Mouse (Mus musculus) embryonic facial prominence, embryonic 11.5 days (tissue): ENCODE data around the gene Gbf1. TPM values are rescaled to one million over a fixed set of nuclear protein-coding genes. Genes with fewer than 3 reads are reported as not detected.

Experiments used
- ATAC-seq: fragments of 200-750 bp; cut with Nextera tagmentation; replicated peaks from 2 replicates; pipeline ENCODE4 v1.8.0; 2017; ENCODE audit warnings: low read depth; ENCODE audit not compliant: insufficient number of reproducible peaks, low FRiP score, low TSS enrichment
- DNase-seq: peaks from one replicate; pipeline ENCODE4 v3.0.0-alpha.2; 2015; ENCODE audit warnings: low spot score
- H3K27ac ChIP-seq: fragments of 300-500 bp; sonication (generic); replicated peaks from 2 replicates; pipeline ENCODE4 v1.5.1; 2014; ENCODE audit warnings: mild to moderate bottlenecking, low read depth, low read length, control low read depth
- H3K27me3 ChIP-seq: fragments of 300-500 bp; sonication (generic); 2 replicates; pipeline ENCODE4 v1.6.1; 2014; ENCODE audit warnings: mild to moderate bottlenecking, low read length, moderate library complexity, mixed read lengths; ENCODE audit not compliant: control insufficient read depth, insufficient read depth
- H3K36me3 ChIP-seq: fragments of 300-500 bp; sonication (generic); replicated peaks from 2 replicates; pipeline ENCODE4 v1.6.1; 2014; ENCODE audit warnings: low read depth, mild to moderate bottlenecking, low read length, moderate library complexity, mixed read lengths; ENCODE audit not compliant: control insufficient read depth, insufficient read depth
- H3K4me1 ChIP-seq: fragments of 300-500 bp; sonication (generic); 2 replicates; pipeline ENCODE4 v1.6.1; 2014; ENCODE audit warnings: low read length, mixed read lengths; ENCODE audit not compliant: control insufficient read depth, insufficient read depth
- H3K4me2 ChIP-seq: fragments of 300-500 bp; sonication (generic); 2 replicates; pipeline ENCODE4 v1.6.1; 2014; ENCODE audit warnings: low read depth, mild to moderate bottlenecking, control low read depth, low read length, moderate library complexity
- H3K4me3 ChIP-seq: fragments of 300-500 bp; sonication (generic); 2 replicates; pipeline ENCODE4 v1.5.1; 2014; ENCODE audit warnings: low read depth, low read length, control low read depth
- H3K9ac ChIP-seq: fragments of 300-500 bp; sonication (generic); replicated peaks from 2 replicates; pipeline ENCODE4 v1.6.1; 2014; ENCODE audit warnings: mild to moderate bottlenecking, control low read depth, low read length
- H3K9me3 ChIP-seq: fragments of 300-500 bp; sonication (generic); replicated peaks from 2 replicates; pipeline ENCODE4 v1.6.1; 2016; ENCODE audit warnings: mild to moderate bottlenecking, low read length, inconsistent platforms, mixed read lengths; ENCODE audit not compliant: control insufficient read depth
- WGBS: fragments of 180-500 bp; shearing (Covaris S2); extraction: QIAGEN DNeasy Blood & Tissue Kit; methylation state at CpG from one replicate; pipeline ENCODE4 v1.1.7; 2014; 5-methylcytosine and 5-hydroxymethylcytosine counted together
- polyA plus RNA-seq: library from polyadenylated mRNA; unstranded; fragments of >200 nt; fragmentation: Nextera tagmentation; extraction: Ambion mirVana; gene quantifications from 2 replicates; pipeline ENCODE4 v1.2.1, GENCODE M21; 2014

Gbf1 gene
- polyA plus RNA-seq, 1 experiment from 2014 or later = 33.4 TPM

- H3K27ac ChIP-seq = no peak overlapping the region
- H3K4me1 ChIP-seq = no peaks in the 10 kb centered on the region
- H3K9me3 ChIP-seq = no peaks in the 10 kb centered on the region
- no peak overlapping the region for H3K4me2 ChIP-seq
- H3K36me3 ChIP-seq = no peaks in the 10 kb centered on the region; the same call in 1 of the 2 replicates
- H3K4me3 ChIP-seq = no peak overlapping the region
- WGBS = 37% methylated on average over 7 of the region's 7 CpGs
- ATAC-seq (no peak), DNase-seq (peak; percentile 72)
- H3K27me3 ChIP-seq = no peaks in the 10 kb centered on the region
- H3K9ac ChIP-seq = no peak overlapping the region
These were observed 101.9 kb downstream of the Gbf1 start for GRCm38 (mm10) chr19:46254163-46254752.

GRCm38 (mm10) chr19:46264762-46265161, 112.5 kb downstream of the Gbf1 start:
- ATAC-seq = no peak
- Histone ChIP-seq H3K9ac (no peak overlapping the region), H3K9me3 (no peaks in the 10 kb centered on the region), H3K4me2 (no peak overlapping the region), H3K27me3 (no peaks in the 10 kb centered on the region), H3K27ac (no peak overlapping the region), H3K4me3 (no peak overlapping the region), H3K4me1 (no peaks in the 10 kb centered on the region), H3K36me3 (peaks cover 6% of the 10 kb centered on the region; the same call in 1 of the 2 replicates)
- peak; percentile 38 for DNase-seq
- WGBS = 93% methylated on average over 7 of the region's 7 CpGs

DNA sequence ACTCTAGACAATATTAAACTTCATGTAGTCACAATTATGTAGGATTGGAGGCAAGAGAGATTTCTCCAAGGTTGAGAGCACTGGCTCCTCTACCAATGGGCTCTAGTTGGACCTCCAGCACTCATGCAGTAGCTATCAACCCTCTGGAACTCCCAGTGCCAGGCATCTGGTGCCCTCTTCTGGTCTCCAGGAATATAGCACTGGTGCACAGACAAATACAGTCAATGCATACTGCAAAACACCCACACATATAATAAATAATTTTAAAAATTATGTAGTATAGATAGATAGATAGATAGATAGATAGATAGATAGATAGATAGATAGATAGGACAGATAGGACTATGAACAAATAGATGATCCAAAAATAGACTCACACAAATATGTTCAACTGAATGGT, 123.0 kb downstream of the Gbf1 start:
- Histone ChIP-seq H3K9me3 (no peaks in the 10 kb centered on the region), H3K4me2 (no peak overlapping the region), H3K27me3 (no peaks in the 10 kb centered on the region), H3K9ac (no peak overlapping the region), H3K4me1 (no peaks in the 10 kb centered on the region), H3K36me3 (peaks cover 4% of the 10 kb centered on the region), H3K4me3 (no peak overlapping the region), H3K27ac (no peak overlapping the region)
- DNase-seq (peak; percentile 16), ATAC-seq (no peak)

DNA sequence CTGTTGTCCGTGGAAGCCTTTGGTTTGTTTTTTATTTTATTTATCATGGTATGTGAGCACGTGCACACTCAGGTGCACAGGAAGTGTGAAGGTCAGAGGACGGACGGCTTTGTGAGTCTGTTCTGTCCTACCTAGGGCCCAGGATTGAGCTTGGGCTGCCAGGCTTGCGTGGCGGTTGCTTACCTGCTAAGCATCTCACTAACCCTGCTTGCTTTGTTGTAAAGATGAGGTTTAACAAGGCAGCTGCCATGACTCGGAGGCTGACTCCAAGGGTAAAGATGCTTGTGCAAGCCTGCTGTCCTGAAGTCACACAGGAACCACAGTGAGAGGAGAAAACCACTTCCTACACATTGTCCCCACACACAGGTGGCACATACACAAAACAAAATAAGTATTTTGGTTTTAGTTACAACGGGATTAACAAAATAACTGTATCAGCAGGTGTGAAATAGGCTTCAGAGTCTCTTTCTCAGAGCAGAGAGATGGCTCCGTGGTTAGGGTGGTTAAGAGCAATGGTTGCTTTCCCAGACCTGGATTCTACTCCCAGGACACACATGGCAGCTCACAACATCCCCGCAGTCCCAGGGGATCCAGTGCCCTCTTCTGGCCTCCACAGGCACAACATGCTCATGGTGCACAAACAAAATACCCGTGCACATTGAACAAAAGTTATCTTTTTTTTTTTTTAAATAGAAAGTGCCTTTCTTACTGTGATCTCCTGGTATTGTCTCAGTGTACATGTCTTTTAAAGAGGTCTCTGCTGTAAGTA, 130.0 kb downstream of the Gbf1 start:
- no peak for ATAC-seq
- Histone ChIP-seq H3K4me3 (no peak overlapping the region), H3K27ac (no peak overlapping the region), H3K27me3 (no peaks in the 10 kb centered on the region), H3K4me1 (no peaks in the 10 kb centered on the region), H3K4me2 (no peak overlapping the region), H3K9ac (no peak overlapping the region), H3K9me3 (no peaks in the 10 kb centered on the region), H3K36me3 (peaks cover 13% of the 10 kb centered on the region)
- no peak for DNase-seq
- WGBS = 91% methylated on average over 11 of the region's 11 CpGs

DNA sequence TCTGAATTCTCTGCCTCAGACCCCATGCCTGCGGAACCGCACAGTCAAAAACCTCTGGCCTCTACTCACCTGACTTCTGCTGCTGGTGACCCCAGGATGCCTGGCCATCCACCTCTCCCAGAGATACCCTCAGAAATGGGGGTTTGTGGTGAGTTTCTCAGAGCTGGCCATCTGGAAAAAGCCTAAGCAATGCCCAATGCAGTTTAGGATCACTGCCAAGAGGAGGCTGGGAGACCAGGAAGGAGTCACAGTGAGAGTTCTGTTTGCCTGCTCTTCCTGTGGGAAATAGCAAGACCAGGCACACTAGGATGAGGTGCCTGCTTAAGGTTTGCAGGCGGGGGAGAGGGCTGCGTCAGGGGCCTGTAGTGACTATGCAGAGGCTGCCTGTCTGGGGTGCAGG, 132.4 kb downstream of the Gbf1 start:
- Histone ChIP-seq H3K9ac (no peak overlapping the region), H3K4me2 (no peak overlapping the region), H3K36me3 (peaks cover 13% of the 10 kb centered on the region), H3K27ac (no peak overlapping the region), H3K9me3 (no peaks in the 10 kb centered on the region), H3K27me3 (no peaks in the 10 kb centered on the region), H3K4me1 (no peaks in the 10 kb centered on the region), H3K4me3 (no peak overlapping the region)
- DNase-seq = no peak
- ATAC-seq = no peak
- 88% methylated on average over 4 of the region's 4 CpGs for WGBS

DNA sequence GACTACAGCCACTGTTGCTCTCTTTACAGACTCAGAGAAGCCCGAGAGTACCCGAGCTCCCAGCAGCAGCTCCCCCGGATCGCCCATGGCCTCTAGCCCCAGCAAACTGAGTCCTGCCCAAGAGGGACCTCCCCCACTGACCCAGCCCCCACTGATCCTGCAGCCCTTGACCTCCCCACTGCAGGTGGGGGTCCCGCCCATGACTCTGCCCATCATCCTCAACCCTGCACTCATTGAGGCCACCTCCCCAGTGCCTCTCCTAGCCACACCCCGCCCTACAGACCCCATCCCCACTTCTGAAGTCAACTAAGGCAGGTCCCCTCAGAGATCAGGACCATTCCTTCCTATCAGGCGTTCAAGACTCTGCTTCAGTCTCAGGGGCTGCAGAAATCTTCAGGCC, 133.3 kb downstream of the Gbf1 start:
- Histone ChIP-seq H3K36me3 (peaks cover 13% of the 10 kb centered on the region), H3K27ac (no peak overlapping the region), H3K4me2 (no peak overlapping the region), H3K4me3 (no peak overlapping the region), H3K4me1 (no peaks in the 10 kb centered on the region), H3K27me3 (no peaks in the 10 kb centered on the region), H3K9me3 (no peaks in the 10 kb centered on the region), H3K9ac (no peak overlapping the region)
- 83% methylated on average over 7 of the region's 7 CpGs for WGBS
- DNase-seq (no peak), ATAC-seq (no peak)

DNA sequence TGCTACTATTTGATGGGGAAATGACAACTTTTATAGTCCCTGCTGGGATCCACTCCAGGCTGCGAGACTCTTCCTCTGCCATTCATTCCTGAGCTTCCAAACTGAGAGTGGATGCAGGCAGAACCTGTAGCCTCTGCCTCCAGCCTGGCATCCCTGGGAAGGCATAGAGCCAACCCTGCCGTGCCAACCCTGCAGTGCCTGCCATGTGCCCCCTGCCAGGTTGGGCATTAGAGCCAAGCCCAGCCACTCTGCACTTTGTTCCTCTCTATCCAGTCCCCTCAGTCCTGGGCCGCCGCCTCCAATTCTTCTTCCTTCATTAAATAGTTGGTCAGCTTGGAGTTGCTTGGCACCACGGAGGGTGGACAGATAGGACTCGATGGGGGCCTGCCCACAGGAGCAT, 133.7 kb downstream of the Gbf1 start:
- Histone ChIP-seq H3K36me3 (peaks cover 11% of the 10 kb centered on the region), H3K9ac (no peak overlapping the region), H3K9me3 (no peaks in the 10 kb centered on the region), H3K27me3 (no peaks in the 10 kb centered on the region), H3K4me1 (no peaks in the 10 kb centered on the region), H3K4me3 (no peak overlapping the region), H3K4me2 (no peak overlapping the region), H3K27ac (no peak overlapping the region)
- 90% methylated on average over 6 of the region's 6 CpGs for WGBS
- ATAC-seq (no peak), DNase-seq (no peak)

- H3K4me3 ChIP-seq = no peak overlapping the region
- 91% methylated on average over 3 of the region's 3 CpGs for WGBS
- no peak for ATAC-seq
- no peak overlapping the region for H3K9ac ChIP-seq
- H3K4me2 ChIP-seq = no peak overlapping the region
- H3K4me1 ChIP-seq = no peaks in the 10 kb centered on the region
- no peak for DNase-seq
- H3K27me3 ChIP-seq = no peaks in the 10 kb centered on the region
- no peaks in the 10 kb centered on the region for H3K9me3 ChIP-seq
- peaks cover 11% of the 10 kb centered on the region for H3K36me3 ChIP-seq
- no peak overlapping the region for H3K27ac ChIP-seq
These were observed 134.6 kb downstream of the Gbf1 start for GRCm38 (mm10) chr19:46286926-46287325.
